Mouse (Mus musculus): ENCODE data around the gene Hmcn2. TPM values are rescaled to one million over a fixed set of nuclear protein-coding genes. Genes with fewer than 3 reads are reported as not detected.

Gene Hmcn2
- total RNA-seq, 2 experiments from 2014 or later: 0.23 to 0.35 TPM

GRCm38 (mm10) chr2:31418571-31418970 is 104.4 kb downstream of the Hmcn2 start:
- no peak for DNase-seq

DNA sequence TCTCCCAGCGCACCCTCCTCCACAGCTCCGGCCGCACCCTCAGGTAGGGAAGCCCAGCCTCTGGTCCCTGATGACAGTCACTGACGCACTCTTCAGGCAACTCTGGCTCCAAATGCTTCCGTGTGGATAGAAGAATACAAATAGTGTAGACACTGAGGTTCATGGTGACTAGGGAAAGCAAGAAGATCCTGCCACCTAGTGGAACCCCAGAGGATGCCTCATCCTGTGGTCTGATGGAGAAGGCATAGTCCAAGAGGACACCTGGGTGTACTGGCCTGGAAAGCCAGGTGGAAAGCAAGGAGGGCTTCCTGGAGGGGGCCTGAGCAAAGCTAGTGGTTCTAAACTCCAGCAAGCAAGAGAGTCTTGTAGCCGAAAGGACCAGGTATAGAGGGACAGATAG is 106.7 kb downstream of the Hmcn2 start:
- no peak for DNase-seq

DNA sequence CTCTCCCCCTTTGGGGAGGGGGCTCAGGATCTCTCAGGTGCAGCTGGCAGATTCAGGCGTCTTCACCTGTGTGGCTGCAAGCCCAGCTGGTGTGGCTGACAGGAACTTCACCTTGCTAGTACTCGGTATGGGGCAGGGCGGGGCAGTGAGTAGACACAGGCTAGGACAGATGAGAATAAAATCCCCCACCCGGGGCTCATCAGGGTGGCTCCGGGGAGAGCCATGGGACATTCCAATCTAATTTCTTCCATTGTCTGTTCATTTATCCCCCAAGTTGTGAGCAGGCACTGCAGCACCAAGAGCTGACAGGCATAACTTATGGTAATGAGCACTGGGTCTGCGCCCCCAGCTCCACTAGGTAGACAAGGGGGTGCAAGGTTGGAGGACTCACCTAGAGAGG is 108.4 kb downstream of the Hmcn2 start:
- DNase-seq: no peak

GRCm38 (mm10) chr2:31431477-31431876 is 117.3 kb downstream of the Hmcn2 start:
- DNase-seq: no peak

- no peak for DNase-seq
Measured at GRCm38 (mm10) chr2:31434746-31435145, 120.5 kb downstream of the Hmcn2 start.

GRCm38 (mm10) chr2:31435567-31435966 is 121.4 kb downstream of the Hmcn2 start:
- DNase-seq: no peak

GRCm38 (mm10) chr2:31437480-31438245 is 123.4 kb downstream of the Hmcn2 start:
- no peak for DNase-seq

- no peak for DNase-seq
Measured at GRCm38 (mm10) chr2:31439576-31439975, 125.4 kb downstream of the Hmcn2 start.

GRCm38 (mm10) chr2:31442480-31443160 is 128.4 kb downstream of the Hmcn2 start:
- DNase-seq: peak; percentile 52 to 59

DNA sequence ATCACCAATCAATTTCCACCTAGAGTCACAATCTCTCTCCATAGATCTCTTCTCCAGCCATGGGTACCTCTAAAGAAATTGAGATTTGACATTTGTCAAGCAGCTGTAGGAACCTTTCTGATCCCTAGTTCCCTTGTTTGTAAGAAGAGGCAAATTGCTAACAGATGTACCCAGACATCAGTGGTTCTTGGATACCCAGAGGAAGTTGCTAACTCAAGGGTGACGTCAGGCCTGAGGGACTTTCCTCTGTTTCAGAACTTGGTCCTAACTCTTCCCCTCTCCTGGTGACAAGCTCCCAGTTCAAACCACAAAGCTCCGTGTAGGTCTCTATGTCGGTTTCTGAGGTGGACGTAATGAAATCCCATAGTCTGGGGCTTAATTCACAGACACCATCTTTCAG is 131.8 kb downstream of the Hmcn2 start:
- DNase-seq: no peak

GRCm38 (mm10) chr2:31446456-31446855 is 132.2 kb downstream of the Hmcn2 start:
- no peak for DNase-seq

DNA sequence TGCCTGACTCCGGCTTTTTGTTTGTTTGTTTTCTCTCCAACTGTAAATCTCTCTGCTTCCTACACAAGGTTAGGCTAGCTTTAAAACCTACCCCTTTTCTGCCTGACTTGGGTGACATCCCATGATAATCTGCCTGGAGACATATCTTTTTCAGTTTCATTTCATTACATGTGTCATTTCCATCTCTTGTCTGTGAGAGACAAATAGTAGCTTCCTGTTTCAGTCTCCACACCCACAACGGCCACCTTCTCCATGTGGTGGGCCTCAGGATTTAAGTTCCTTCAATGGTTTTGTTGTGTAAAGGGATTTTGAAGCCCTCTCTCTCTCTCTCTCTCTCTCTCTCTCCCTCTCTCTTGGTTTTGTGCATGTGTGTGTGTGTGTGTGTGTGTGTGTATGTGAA is 133.3 kb downstream of the Hmcn2 start:
- DNase-seq: no peak

- DNase-seq: no peak
Measured at GRCm38 (mm10) chr2:31448756-31449440, 134.7 kb downstream of the Hmcn2 start.

- DNase-seq: peak; percentile 66 to 71
Measured at GRCm38 (mm10) chr2:31449441-31449815, 135.2 kb downstream of the Hmcn2 start.

GRCm38 (mm10) chr2:31449902-31450301 is 135.7 kb downstream of the Hmcn2 start:
- DNase-seq: no peak

DNA sequence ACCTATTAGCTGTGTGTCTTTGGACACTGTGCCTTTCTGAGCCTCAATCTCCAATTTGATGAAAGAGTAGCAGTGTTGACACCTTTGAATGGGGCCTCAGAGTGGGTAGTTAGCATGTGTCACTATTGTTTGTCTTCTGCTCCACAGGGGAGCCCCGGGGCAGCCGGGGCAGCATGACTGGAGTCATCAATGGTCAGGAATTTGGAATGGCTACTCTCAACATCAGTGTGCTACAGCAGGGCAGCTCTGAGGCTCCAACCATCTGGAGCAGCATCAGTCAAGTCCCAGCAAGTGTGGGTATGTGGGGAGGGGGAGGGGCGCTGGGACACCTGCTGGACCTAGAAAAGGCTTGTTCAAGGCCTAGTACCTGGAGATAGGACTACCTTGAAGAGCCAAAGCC is 136.4 kb downstream of the Hmcn2 start:
- DNase-seq: no peak

GRCm38 (mm10) chr2:31451530-31451929 is 137.3 kb downstream of the Hmcn2 start:
- DNase-seq: no peak

- DNase-seq: no peak
Measured at GRCm38 (mm10) chr2:31453011-31453410, 138.8 kb downstream of the Hmcn2 start.

DNA sequence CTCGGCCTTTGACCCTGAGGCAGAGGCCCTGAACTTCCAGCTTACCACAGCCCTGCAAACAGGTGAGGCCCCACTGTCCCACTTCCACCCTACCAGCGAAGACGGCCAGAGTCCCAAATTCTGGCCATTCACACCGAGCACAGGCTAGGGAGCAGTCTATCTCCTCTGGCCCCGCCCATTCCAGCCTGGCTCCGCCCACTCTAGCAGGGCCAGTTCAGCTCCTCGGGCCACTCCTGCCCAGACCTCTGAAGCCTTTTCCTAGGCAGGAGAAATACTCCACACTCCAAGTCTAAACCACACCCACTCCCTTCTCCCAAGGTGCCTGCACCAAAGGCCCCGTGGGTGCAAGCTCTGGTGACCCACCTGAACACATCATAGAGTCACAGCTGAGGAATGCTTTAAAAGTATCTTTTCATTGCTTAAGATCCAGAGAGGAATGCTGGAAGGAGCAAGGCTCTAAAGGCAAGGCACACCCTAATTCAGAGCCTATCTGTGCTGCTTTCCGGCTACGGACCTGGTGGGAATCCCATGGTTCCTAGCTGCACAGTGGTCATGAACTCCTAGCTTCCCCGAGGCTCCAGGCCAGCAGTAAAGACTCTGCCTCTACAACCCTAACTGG is 139.5 kb downstream of the Hmcn2 start:
- no peak for DNase-seq

- peak in 1 of 2 experiments; percentile 37 for DNase-seq
Measured at GRCm38 (mm10) chr2:31454280-31454679, 140.1 kb downstream of the Hmcn2 start.

DNA sequence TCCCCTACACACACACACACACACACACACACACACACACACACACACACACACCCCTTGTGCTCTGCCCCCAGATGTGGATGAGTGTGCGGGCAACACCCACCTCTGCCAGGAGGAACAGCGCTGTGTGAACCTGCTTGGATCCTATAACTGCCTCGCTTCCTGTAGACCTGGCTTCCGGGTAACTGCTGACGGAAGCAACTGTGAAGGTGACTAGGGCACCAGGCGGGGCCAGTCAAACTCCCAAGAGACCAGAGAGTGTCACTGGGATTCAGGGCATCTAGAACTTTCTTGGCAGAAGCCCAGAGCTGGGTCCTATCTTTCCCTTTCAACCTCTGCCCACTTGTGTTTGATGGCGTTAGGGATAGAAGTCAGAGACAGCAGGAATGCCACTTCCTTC is 141.2 kb downstream of the Hmcn2 start:
- DNase-seq: no peak

DNA sequence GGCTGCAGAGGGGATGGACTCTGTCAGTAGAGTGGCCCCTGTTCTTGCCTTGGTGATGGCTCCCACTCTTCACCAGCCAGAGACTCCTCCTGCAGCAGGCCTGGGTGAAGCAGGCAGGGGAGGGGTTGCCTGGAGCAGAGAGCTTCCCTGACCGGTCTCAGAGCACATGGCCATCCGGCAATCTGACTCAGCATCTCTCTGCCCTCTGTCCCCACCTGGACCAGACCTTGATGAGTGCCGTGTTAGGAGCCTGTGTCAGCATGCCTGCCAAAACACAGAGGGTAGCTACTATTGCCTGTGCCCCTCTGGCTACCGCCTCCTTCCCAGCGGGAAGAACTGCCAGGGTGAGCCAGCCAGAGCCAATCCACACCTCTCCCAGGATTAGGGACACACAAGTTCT is 144.2 kb downstream of the Hmcn2 start:
- no peak for DNase-seq

Data from layer of hippocampus, postnatal 36 days (tissue).